Mouse (Mus musculus): ENCODE measurements around the gene Sftpa1.

The Sftpa1 gene

GRCm38 (mm10) chr14:41162663-41163062 lies 31.1 kb downstream of the Sftpa1 start:
- peak; percentile 52 to 68 for DNase-seq

GRCm38 (mm10) chr14:41167278-41167677 lies 35.7 kb downstream of the Sftpa1 start:
- no peak for DNase-seq

- DNase-seq = no peak
These were observed 37.0 kb downstream of the Sftpa1 start for GRCm38 (mm10) chr14:41168567-41168966.

- DNase-seq = no peak
These were observed 38.9 kb downstream of the Sftpa1 start for GRCm38 (mm10) chr14:41170514-41170913.

- DNase-seq = no peak
These were observed 43.2 kb downstream of the Sftpa1 start for GRCm38 (mm10) chr14:41174802-41175201.

- no peak for DNase-seq
These were observed 53.7 kb downstream of the Sftpa1 start, which contains the start of gene Sftpd for GRCm38 (mm10) chr14:41185059-41185821. Gene Sftpd, minus strand, starts transcription at chr14:41185149.

All from cerebellum, postnatal 14 days (tissue).